Mouse (Mus musculus): ENCODE measurements around the gene Ttc16. TPM values are rescaled to one million over a fixed set of nuclear protein-coding genes. Genes with fewer than 3 reads are reported as not detected.

The Ttc16 gene
- polyA plus RNA-seq, 1 experiment from 2014 or later, result 0.64 TPM

- no peak for ATAC-seq (ENCODE audit: insufficient number of reproducible peaks, insufficient read depth, low FRiP score, low read depth)
- peaks cover 35% of the 10 kb centered on the region for H3K4me1 ChIP-seq (ENCODE audit: control insufficient read depth, insufficient read depth, low read length)
These were observed 40.5 kb downstream of the Ttc16 start for GRCm38 (mm10) chr2:32734933-32735332.

GRCm38 (mm10) chr2:32734480-32734879 lies 41.0 kb downstream of the Ttc16 start:
- ATAC-seq (ENCODE audit: insufficient number of reproducible peaks, insufficient read depth, low FRiP score, low read depth), result no peak
- Histone ChIP-seq H3K27me3 (ENCODE audit: control insufficient read depth, insufficient read depth, low read length) (no peaks in the 10 kb centered on the region), H3K9me3 (ENCODE audit: control insufficient read depth, low read depth, low read length) (no peaks in the 10 kb centered on the region), H3K4me2 (replicated peaks; ENCODE audit: low read depth, low read length) (no peak overlapping the region), H3K4me3 (ENCODE audit: low read depth, low read length) (no peak overlapping the region), H3K36me3 (ENCODE audit: control insufficient read depth, insufficient read depth, low read length) (no peaks in the 10 kb centered on the region; the same call in 1 of the 2 replicates), H3K4me1 (ENCODE audit: control insufficient read depth, insufficient read depth, low read length) (peaks cover 35% of the 10 kb centered on the region), H3K9ac (replicated peaks; ENCODE audit: low read depth, low read length) (no peak overlapping the region), H3K27ac (ENCODE audit: low read length) (peak overlapping the region; percentile 63; the same call in 1 of the 2 replicates)
- WGBS, result 40% methylated on average over 4 of the region's 4 CpGs

More at GRCm38 (mm10) chr2:32734933-32735332, 40.5 kb downstream of the Ttc16 start:
- no peak overlapping the region for H3K4me2 ChIP-seq (replicated peaks; ENCODE audit: low read depth, low read length)
- WGBS, result 51% methylated on average over 4 of the region's 4 CpGs
- no peak overlapping the region for H3K9ac ChIP-seq (replicated peaks; ENCODE audit: low read depth, low read length)
- no peaks in the 10 kb centered on the region; the same call in 1 of the 2 replicates for H3K36me3 ChIP-seq (ENCODE audit: control insufficient read depth, insufficient read depth, low read length)
- H3K9me3 ChIP-seq (ENCODE audit: control insufficient read depth, low read depth, low read length), result no peaks in the 10 kb centered on the region
- peak overlapping the region; percentile 63; the same call in 1 of the 2 replicates for H3K27ac ChIP-seq (ENCODE audit: low read length)
- H3K27me3 ChIP-seq (ENCODE audit: control insufficient read depth, insufficient read depth, low read length), result no peaks in the 10 kb centered on the region
- H3K4me3 ChIP-seq (ENCODE audit: low read depth, low read length), result no peak overlapping the region

- no peak overlapping the region for H3K9ac ChIP-seq (replicated peaks; ENCODE audit: low read depth, low read length)
- no peak for ATAC-seq (ENCODE audit: insufficient number of reproducible peaks, insufficient read depth, low FRiP score, low read depth)
- no peak overlapping the region for H3K4me3 ChIP-seq (ENCODE audit: low read depth, low read length)
- H3K27me3 ChIP-seq (ENCODE audit: control insufficient read depth, insufficient read depth, low read length), result no peaks in the 10 kb centered on the region
- no peak overlapping the region for H3K27ac ChIP-seq (ENCODE audit: low read length)
- no peak overlapping the region for H3K4me2 ChIP-seq (replicated peaks; ENCODE audit: low read depth, low read length)
- no peaks in the 10 kb centered on the region for H3K9me3 ChIP-seq (ENCODE audit: control insufficient read depth, low read depth, low read length)
- 79% methylated on average over 6 of the region's 6 CpGs for WGBS
- H3K36me3 ChIP-seq (ENCODE audit: control insufficient read depth, insufficient read depth, low read length), result no peaks in the 10 kb centered on the region; the same call in 1 of the 2 replicates
- peaks cover 38% of the 10 kb centered on the region for H3K4me1 ChIP-seq (ENCODE audit: control insufficient read depth, insufficient read depth, low read length)
These were observed 42.7 kb downstream of the Ttc16 start for GRCm38 (mm10) chr2:32732695-32733094.

GRCm38 (mm10) chr2:32731911-32732310 lies 43.5 kb downstream of the Ttc16 start:
- H3K27me3 ChIP-seq (ENCODE audit: control insufficient read depth, insufficient read depth, low read length), result no peaks in the 10 kb centered on the region
- H3K36me3 ChIP-seq (ENCODE audit: control insufficient read depth, insufficient read depth, low read length), result no peaks in the 10 kb centered on the region; the same call in 1 of the 2 replicates
- 50% methylated on average over 4 of the region's 4 CpGs for WGBS
- H3K4me1 ChIP-seq (ENCODE audit: control insufficient read depth, insufficient read depth, low read length), result peaks cover 38% of the 10 kb centered on the region
- ATAC-seq (ENCODE audit: insufficient number of reproducible peaks, insufficient read depth, low FRiP score, low read depth), result no peak
- no peak overlapping the region for H3K4me3 ChIP-seq (ENCODE audit: low read depth, low read length)
- H3K4me2 ChIP-seq (replicated peaks; ENCODE audit: low read depth, low read length), result 0 out of 2 replicates have a peak overlapping the region, but pooled peaks have one; percentile 13
- H3K27ac ChIP-seq (ENCODE audit: low read length), result peak overlapping the region; percentile 83
- no peaks in the 10 kb centered on the region for H3K9me3 ChIP-seq (ENCODE audit: control insufficient read depth, low read depth, low read length)
- no peak overlapping the region for H3K9ac ChIP-seq (replicated peaks; ENCODE audit: low read depth, low read length)

DNA sequence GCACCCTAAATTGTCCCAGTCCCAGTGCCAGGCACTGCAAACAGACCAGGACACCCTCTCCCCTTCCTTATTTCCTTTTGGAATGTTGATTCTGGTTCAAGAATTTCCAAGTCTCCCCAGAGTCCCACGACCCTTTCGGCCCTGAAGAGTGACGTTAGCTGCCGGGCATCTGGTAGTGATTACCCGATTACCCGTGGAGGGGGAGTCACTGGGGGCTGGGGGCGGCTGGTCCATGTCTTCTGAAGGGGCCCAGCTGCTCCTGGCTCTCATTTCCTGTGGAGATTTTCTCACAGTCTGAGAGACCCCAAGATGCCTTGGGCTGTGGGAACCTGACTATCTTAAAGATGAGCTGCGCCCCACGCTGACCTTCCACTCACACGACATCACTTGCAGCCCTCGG lies 44.6 kb downstream of the Ttc16 start:
- Histone ChIP-seq H3K4me1 (ENCODE audit: control insufficient read depth, insufficient read depth, low read length) (peaks cover 35% of the 10 kb centered on the region), H3K9ac (replicated peaks; ENCODE audit: low read depth, low read length) (no peak overlapping the region), H3K4me2 (replicated peaks; ENCODE audit: low read depth, low read length) (peak overlapping the region; percentile 51), H3K4me3 (ENCODE audit: low read depth, low read length) (no peak overlapping the region), H3K9me3 (ENCODE audit: control insufficient read depth, low read depth, low read length) (no peaks in the 10 kb centered on the region), H3K27ac (ENCODE audit: low read length) (peak overlapping the region; percentile 83), H3K36me3 (ENCODE audit: control insufficient read depth, insufficient read depth, low read length) (no peaks in the 10 kb centered on the region; the same call in 1 of the 2 replicates), H3K27me3 (ENCODE audit: control insufficient read depth, insufficient read depth, low read length) (no peaks in the 10 kb centered on the region)
- WGBS, result 22% methylated on average over 11 of the region's 11 CpGs
- ATAC-seq (ENCODE audit: insufficient number of reproducible peaks, insufficient read depth, low FRiP score, low read depth), result no peak

DNA sequence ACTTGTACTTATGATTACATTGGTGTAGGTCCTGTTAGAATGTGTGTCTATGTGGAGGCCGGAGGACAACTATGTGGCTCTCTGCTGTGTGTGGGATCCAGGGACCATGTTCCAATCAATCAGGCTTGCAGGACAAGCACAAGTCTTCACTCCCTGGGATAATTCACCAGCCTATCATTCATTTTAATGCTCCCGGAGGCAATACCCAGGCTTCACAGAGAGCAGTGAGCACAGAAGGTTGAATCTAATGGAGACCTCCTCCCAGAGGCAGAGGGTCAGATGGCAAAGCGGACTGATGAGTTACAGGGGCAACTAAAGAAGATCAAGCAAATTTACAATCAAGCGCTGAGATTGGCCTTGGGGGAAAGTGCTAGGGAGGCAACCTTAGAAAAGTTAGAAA lies 45.9 kb downstream of the Ttc16 start:
- no peak overlapping the region for H3K9ac ChIP-seq (replicated peaks; ENCODE audit: low read depth, low read length)
- no peaks in the 10 kb centered on the region for H3K9me3 ChIP-seq (ENCODE audit: control insufficient read depth, low read depth, low read length)
- peak overlapping the region; percentile 8; the same call in 1 of the 2 replicates for H3K4me3 ChIP-seq (ENCODE audit: low read depth, low read length)
- peak overlapping the region; percentile 51 for H3K4me2 ChIP-seq (replicated peaks; ENCODE audit: low read depth, low read length)
- no peak for ATAC-seq (ENCODE audit: insufficient number of reproducible peaks, insufficient read depth, low FRiP score, low read depth)
- H3K27me3 ChIP-seq (ENCODE audit: control insufficient read depth, insufficient read depth, low read length), result no peaks in the 10 kb centered on the region
- peak overlapping the region; percentile 58; the same call in 1 of the 2 replicates for H3K27ac ChIP-seq (ENCODE audit: low read length)
- no peaks in the 10 kb centered on the region; the same call in 1 of the 2 replicates for H3K36me3 ChIP-seq (ENCODE audit: control insufficient read depth, insufficient read depth, low read length)
- peaks cover 28% of the 10 kb centered on the region for H3K4me1 ChIP-seq (ENCODE audit: control insufficient read depth, insufficient read depth, low read length)
- WGBS, result 70% methylated on average over 4 of the region's 4 CpGs

- WGBS, result 46% methylated on average over 7 of the region's 7 CpGs
- Histone ChIP-seq H3K4me3 (ENCODE audit: low read depth, low read length) (peak overlapping the region; percentile 29), H3K27me3 (ENCODE audit: control insufficient read depth, insufficient read depth, low read length) (no peaks in the 10 kb centered on the region), H3K4me2 (replicated peaks; ENCODE audit: low read depth, low read length) (peak overlapping the region; percentile 51), H3K9me3 (ENCODE audit: control insufficient read depth, low read depth, low read length) (no peaks in the 10 kb centered on the region), H3K9ac (replicated peaks; ENCODE audit: low read depth, low read length) (peak overlapping the region; percentile 10; the same call in 1 of the 2 replicates), H3K4me1 (ENCODE audit: control insufficient read depth, insufficient read depth, low read length) (peaks cover 26% of the 10 kb centered on the region), H3K27ac (ENCODE audit: low read length) (peak overlapping the region; percentile 58; the same call in 1 of the 2 replicates), H3K36me3 (ENCODE audit: control insufficient read depth, insufficient read depth, low read length) (no peaks in the 10 kb centered on the region; the same call in 1 of the 2 replicates)
- no peak for ATAC-seq (ENCODE audit: insufficient number of reproducible peaks, insufficient read depth, low FRiP score, low read depth)
These were observed 47.0 kb downstream of the Ttc16 start for GRCm38 (mm10) chr2:32728463-32728862.

DNA sequence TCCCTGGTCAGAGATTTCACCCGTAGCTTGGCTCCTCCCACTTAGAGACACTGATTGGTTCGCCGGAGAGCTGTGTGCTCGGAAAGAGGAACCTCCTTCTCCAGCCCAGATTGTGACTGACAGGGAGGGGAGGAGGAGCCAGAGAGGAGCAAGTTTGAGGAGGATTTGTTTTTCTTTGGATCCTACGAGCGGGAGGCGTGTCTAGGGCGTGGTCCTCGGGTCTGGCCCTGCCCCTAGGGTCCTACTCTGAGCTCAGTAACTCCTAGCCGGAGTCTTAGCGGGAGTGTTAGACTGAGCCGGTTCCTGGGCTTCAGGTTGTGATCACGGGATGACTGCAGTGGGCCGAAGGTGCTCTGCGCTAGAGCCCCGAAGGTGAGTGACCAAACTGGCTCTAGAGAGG lies 48.0 kb downstream of the Ttc16 start:
- Histone ChIP-seq H3K9me3 (ENCODE audit: control insufficient read depth, low read depth, low read length) (no peaks in the 10 kb centered on the region), H3K4me2 (replicated peaks; ENCODE audit: low read depth, low read length) (peak overlapping the region; percentile 51), H3K9ac (replicated peaks; ENCODE audit: low read depth, low read length) (0 out of 2 replicates have a peak overlapping the region, but pooled peaks have one; percentile 11), H3K4me1 (ENCODE audit: control insufficient read depth, insufficient read depth, low read length) (peaks cover 25% of the 10 kb centered on the region), H3K4me3 (ENCODE audit: low read depth, low read length) (peak overlapping the region; percentile 29), H3K36me3 (ENCODE audit: control insufficient read depth, insufficient read depth, low read length) (no peaks in the 10 kb centered on the region; the same call in 1 of the 2 replicates), H3K27ac (ENCODE audit: low read length) (peak overlapping the region; percentile 28; the same call in 1 of the 2 replicates), H3K27me3 (ENCODE audit: control insufficient read depth, insufficient read depth, low read length) (no peaks in the 10 kb centered on the region)
- ATAC-seq (ENCODE audit: insufficient number of reproducible peaks, insufficient read depth, low FRiP score, low read depth), result peak; percentile 93
- WGBS, result 1% methylated on average over 16 of the region's 16 CpGs

All from stomach, embryonic 14.5 days (tissue).